Mouse (Mus musculus): Measurements from ENCODE around the gene Sart1. TPM values are rescaled to one million over a fixed set of nuclear protein-coding genes. Genes with fewer than 3 reads are reported as not detected.
"Not testable (repeated sequence)": the region's sequence is repeated elsewhere in the genome, so short reads cannot be mapped to it uniquely, and the experiment has no call there.

Sart1 gene
- polyA plus RNA-seq, 1 experiment, result 48.9 TPM

DNA sequence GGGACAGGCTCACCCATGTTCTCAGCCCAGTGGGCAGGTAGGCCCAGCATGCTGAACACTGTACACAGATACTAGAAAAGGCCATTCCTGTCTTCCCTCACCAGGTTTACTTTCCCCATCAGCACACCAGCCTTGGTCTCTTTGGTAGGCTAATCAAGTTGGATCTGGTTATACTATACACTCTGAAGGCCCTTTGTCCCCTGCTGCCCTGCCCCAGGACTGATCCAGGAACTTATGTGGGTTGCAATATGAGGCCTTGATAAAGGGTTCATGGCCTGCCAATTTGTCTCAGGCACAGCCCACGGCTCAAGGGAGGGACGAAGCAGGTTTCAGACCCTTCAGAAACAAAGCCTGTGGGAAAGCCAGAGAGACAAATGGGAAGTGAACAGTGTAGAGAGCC, 34.9 kb downstream of the Sart1 start:
- Histone ChIP-seq H3K36me3 (ENCODE audit: control insufficient read depth, insufficient read depth, low read length) (no peaks in the 10 kb centered on the region), H3K4me3 (ENCODE audit: control insufficient read depth, insufficient read depth, low read length) (no peak overlapping the region), H3K27me3 (ENCODE audit: control insufficient read depth, insufficient read depth, low read length) (no peaks in the 10 kb centered on the region), H3K4me1 (replicated peaks; ENCODE audit: control insufficient read depth, insufficient read depth, low read length) (peaks cover 6% of the 10 kb centered on the region), H3K27ac (ENCODE audit: control insufficient read depth, insufficient read depth, low read length) (no peak overlapping the region)
- TF ChIP-seq CTCF (IDR thresholded peaks at IDR 0.05; ENCODE audit: borderline replicate concordance, control insufficient read depth, extremely low read depth, insufficient read depth, low read length, poor library complexity) (no peak), POLR2A (IDR thresholded peaks at IDR 0.05; ENCODE audit: control insufficient read depth, extremely low read depth, insufficient read depth, low read length, poor library complexity) (no peak)
- 87% methylated on average over 2 of the region's 2 CpGs for WGBS
- no peak for DNase-seq

DNA sequence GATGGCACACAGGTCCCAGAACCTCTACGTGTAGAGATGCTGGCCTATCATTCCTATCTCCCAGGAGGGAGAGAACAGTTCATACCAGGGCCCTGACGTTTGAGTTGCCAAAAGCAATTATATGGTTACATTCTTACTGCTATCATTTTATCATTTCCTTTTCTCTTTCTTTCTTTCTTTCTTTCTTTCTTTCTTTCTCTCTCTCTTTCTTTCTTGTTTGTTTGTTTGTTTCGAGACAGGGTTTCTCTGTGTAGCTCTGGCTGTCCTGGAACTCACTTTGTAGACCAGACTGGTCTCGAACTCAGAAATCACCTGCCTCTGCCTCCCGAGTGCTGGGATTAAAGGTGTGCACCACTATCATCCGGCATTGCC, 39.0 kb downstream of the Sart1 start, which contains the start of gene Cst6:
Cst6 (minus strand) TSS at position 73 of the 372 bp plus-strand sequence.
- not testable (repeated sequence) for H3K27ac ChIP-seq (ENCODE audit: control insufficient read depth, insufficient read depth, low read length); H3K27me3 ChIP-seq (ENCODE audit: control insufficient read depth, insufficient read depth, low read length)
- 85% methylated on average over 6 of the region's 6 CpGs for WGBS

DNA sequence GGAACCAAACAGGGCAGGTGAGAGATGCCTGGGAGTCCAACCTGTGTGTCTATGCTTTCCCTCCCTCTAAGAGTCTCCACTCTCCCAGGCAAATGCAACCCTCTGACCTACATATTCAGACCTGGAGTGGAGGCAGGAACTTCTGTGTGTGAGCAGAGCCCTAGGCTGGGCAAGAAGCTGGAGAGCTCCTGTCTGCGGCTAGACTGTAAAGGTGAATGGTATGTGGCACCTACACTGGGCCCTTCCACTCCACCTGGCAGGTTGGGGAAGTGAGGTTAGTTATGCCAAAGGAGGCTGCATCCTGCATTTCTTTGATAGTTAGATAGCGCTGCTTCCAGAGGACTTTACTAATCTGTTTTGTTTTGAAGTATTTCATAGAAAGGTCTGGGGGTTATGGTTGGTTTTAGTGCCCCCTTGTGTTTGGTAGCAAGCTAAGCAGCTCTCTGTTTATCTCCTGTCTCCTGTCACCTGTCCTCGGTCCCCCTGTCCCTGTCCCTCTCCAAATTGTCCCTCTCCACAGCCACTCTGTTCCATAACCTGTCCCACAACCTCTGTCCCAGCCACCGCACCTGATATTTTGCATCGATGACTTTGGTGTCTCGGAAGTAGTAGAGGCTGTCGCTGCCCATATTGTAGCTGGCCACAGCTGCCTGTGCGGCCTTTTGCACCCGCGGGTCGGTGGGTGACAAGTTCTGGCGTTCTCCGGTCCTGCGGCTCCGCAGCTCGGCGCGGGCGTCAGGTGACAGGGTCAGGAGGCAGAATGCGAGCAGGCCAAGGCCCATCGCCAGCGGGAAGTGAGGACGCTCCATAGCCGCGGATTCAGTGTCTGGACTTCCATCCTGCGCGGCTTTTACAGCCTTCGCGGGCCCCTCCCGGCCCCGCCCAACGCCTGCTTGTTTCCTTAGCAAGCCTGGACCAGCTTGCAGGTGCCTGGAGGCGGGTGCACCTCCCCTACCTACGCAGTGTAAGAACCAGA, 39.7 kb downstream of the Sart1 start:
- TF ChIP-seq CTCF (IDR thresholded peaks at IDR 0.05; ENCODE audit: borderline replicate concordance, control insufficient read depth, extremely low read depth, insufficient read depth, low read length, poor library complexity) (peak; percentile 26; the same call in 1 of the 2 replicates), POLR2A (IDR thresholded peaks at IDR 0.05; ENCODE audit: control insufficient read depth, extremely low read depth, insufficient read depth, low read length, poor library complexity) (0 out of 2 replicates have a peak, but pooled peaks have one; percentile 18)
- Histone ChIP-seq H3K4me1 (replicated peaks; ENCODE audit: control insufficient read depth, insufficient read depth, low read length) (peaks cover 11% of the 10 kb centered on the region), H3K36me3 (ENCODE audit: control insufficient read depth, insufficient read depth, low read length) (no peaks in the 10 kb centered on the region), H3K27ac (ENCODE audit: control insufficient read depth, insufficient read depth, low read length) (no peak overlapping the region), H3K27me3 (ENCODE audit: control insufficient read depth, insufficient read depth, low read length) (no peaks in the 10 kb centered on the region), H3K4me3 (ENCODE audit: control insufficient read depth, insufficient read depth, low read length) (peak overlapping the region; percentile 43)
- 5% methylated on average over 34 of the region's 34 CpGs for WGBS
- peak; percentile 23 for DNase-seq

More for the DNA sequence above, 39.0 kb downstream of the Sart1 start, which contains the start of gene Cst6:
- Histone ChIP-seq H3K4me1 (replicated peaks; ENCODE audit: control insufficient read depth, insufficient read depth, low read length) (peaks cover 11% of the 10 kb centered on the region), H3K4me3 (ENCODE audit: control insufficient read depth, insufficient read depth, low read length) (peak within 1 kb of the TSS; percentile 43)
- DNase-seq; H3K36me3 ChIP-seq (ENCODE audit: control insufficient read depth, insufficient read depth, low read length): not testable (repeated sequence)

DNA sequence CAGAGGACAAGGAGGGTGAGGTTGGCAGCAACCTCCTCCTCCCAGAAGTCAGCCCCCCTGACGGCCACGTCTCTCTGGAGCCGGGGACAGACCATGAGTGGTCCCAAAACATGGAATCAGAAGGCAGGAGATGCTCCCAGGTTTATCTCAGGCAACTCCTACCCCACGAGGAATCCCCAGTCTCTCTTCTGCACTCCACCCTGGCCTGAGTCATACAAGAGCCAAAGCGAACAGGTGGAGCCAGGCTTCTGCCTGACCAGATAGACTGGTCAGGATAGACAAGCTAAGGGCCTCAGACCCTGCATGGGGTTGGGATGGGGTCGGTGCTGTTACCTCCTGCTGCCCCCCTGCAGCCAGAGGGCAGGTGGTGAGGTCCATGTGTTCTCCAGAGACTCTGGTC, 40.4 kb downstream of the Sart1 start:
- TF ChIP-seq CTCF (IDR thresholded peaks at IDR 0.05; ENCODE audit: borderline replicate concordance, control insufficient read depth, extremely low read depth, insufficient read depth, low read length, poor library complexity) (no peak), POLR2A (IDR thresholded peaks at IDR 0.05; ENCODE audit: control insufficient read depth, extremely low read depth, insufficient read depth, low read length, poor library complexity) (no peak)
- Histone ChIP-seq H3K27ac (ENCODE audit: control insufficient read depth, insufficient read depth, low read length) (no peak overlapping the region), H3K27me3 (ENCODE audit: control insufficient read depth, insufficient read depth, low read length) (no peaks in the 10 kb centered on the region), H3K4me3 (ENCODE audit: control insufficient read depth, insufficient read depth, low read length) (no peak overlapping the region), H3K36me3 (ENCODE audit: control insufficient read depth, insufficient read depth, low read length) (no peaks in the 10 kb centered on the region), H3K4me1 (replicated peaks; ENCODE audit: control insufficient read depth, insufficient read depth, low read length) (peaks cover 11% of the 10 kb centered on the region)
- DNase-seq, result no peak
- 95% methylated on average over 6 of the region's 6 CpGs for whole genome bisulfite sequencing

DNA sequence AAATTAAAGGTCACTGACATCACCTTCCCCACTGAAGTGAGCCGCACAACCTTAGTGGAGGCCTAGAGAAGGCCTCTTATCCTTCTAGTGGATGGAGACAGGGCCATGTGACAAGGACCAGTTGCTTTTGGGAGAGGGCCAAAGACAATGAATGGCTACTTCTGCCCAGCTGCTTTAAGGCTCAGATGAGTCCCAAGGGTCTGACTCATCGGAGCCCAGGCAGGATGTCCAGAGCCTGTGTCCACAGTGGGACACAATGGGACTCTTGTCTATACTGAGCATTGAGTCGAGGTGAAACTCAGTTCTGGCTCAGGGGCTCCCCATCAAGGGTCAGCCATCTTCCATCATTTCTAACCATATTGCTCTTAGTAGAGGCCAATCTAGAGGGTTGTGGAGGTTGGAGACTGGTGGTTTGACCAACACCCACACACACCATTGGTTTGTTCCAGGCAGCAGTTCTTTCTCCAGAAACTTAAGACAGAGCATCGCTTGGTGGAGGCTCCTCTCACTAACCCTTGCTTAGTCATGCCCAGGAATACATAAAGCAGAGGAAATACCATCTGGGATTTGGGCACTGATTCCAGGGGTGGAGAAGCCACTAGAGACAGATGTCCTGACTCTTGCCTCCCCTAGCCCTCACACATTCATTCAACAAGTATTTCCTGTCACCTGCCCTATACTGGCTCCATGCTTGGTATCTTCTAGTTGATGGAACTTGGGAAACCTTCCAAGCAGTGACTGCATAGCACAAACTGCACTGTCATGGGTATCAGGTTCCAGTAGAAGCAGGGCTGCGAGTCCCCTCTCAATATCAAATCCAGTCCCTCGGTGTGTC, 43.0 kb downstream of the Sart1 start:
- Histone ChIP-seq H3K36me3 (ENCODE audit: control insufficient read depth, insufficient read depth, low read length) (no peaks in the 10 kb centered on the region), H3K4me1 (replicated peaks; ENCODE audit: control insufficient read depth, insufficient read depth, low read length) (peaks cover 11% of the 10 kb centered on the region), H3K27me3 (ENCODE audit: control insufficient read depth, insufficient read depth, low read length) (no peaks in the 10 kb centered on the region), H3K27ac (ENCODE audit: control insufficient read depth, insufficient read depth, low read length) (no peak overlapping the region), H3K4me3 (ENCODE audit: control insufficient read depth, insufficient read depth, low read length) (no peak overlapping the region)
- no peak for TF ChIP-seq CTCF (IDR thresholded peaks at IDR 0.05; ENCODE audit: borderline replicate concordance, control insufficient read depth, extremely low read depth, insufficient read depth, low read length, poor library complexity)
- no peak for TF ChIP-seq POLR2A (IDR thresholded peaks at IDR 0.05; ENCODE audit: control insufficient read depth, extremely low read depth, insufficient read depth, low read length, poor library complexity)
- 83% methylated on average over 6 of the region's 6 CpGs for WGBS
- DNase-seq, result no peak

DNA sequence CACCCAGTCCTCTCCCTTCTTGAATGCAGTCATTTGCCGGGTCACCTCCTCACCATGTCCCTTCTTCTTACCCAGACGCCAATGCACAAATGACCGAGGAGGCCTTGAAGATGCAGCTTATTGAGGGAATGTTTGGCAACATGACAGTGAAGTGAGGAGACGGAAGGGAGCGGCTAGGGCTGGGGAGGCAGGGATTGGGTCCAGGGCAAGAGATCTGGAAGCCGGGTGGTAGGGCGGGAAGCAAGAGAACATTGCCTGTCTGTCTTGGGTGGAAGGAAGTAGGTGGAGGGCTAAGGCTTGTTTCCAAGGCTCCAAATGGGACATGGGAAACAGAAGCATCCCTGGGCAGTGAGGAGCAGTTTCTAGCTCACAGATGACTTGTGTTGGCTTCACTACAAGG, 47.1 kb downstream of the Sart1 start:
- no peak overlapping the region for H3K27ac ChIP-seq (ENCODE audit: control insufficient read depth, insufficient read depth, low read length)
- no peak for DNase-seq
- no peaks in the 10 kb centered on the region for H3K36me3 ChIP-seq (ENCODE audit: control insufficient read depth, insufficient read depth, low read length)
- H3K4me1 ChIP-seq (replicated peaks; ENCODE audit: control insufficient read depth, insufficient read depth, low read length), result peaks cover 2% of the 10 kb centered on the region
- TF ChIP-seq POLR2A (IDR thresholded peaks at IDR 0.05; ENCODE audit: control insufficient read depth, extremely low read depth, insufficient read depth, low read length, poor library complexity), result no peak
- no peak for TF ChIP-seq CTCF (IDR thresholded peaks at IDR 0.05; ENCODE audit: borderline replicate concordance, control insufficient read depth, extremely low read depth, insufficient read depth, low read length, poor library complexity)
- WGBS, result 96% methylated on average over 7 of the region's 7 CpGs
- no peaks in the 10 kb centered on the region for H3K27me3 ChIP-seq (ENCODE audit: control insufficient read depth, insufficient read depth, low read length)
- no peak overlapping the region for H3K4me3 ChIP-seq (ENCODE audit: control insufficient read depth, insufficient read depth, low read length)
